Mouse (Mus musculus) megakaryocyte, embryonic 14.5 days (primary cell): ENCODE results near the gene Evi5. TPM values are rescaled to one million over a fixed set of nuclear protein-coding genes. Genes with fewer than 3 reads are reported as not detected.

Experiments used
- H3K27me3 ChIP-seq: replicated peaks from 2 replicates; pipeline ENCODE3; 2012; ENCODE audit warnings: inconsistent platforms
- H3K36me3 ChIP-seq: replicated peaks from 2 replicates; pipeline ENCODE3; 2012; ENCODE audit warnings: low read length, inconsistent platforms, mixed read lengths
- H3K4me1 ChIP-seq: 2 replicates; pipeline ENCODE4 v1.6.1; 2012; ENCODE audit warnings: inconsistent platforms
- H3K4me3 ChIP-seq: replicated peaks from 2 replicates; pipeline ENCODE3; 2012; ENCODE audit warnings: moderate library complexity, mild to moderate bottlenecking, inconsistent platforms
- H3K9me3 ChIP-seq: 2 replicates; pipeline ENCODE4 v1.6.1; 2012; ENCODE audit warnings: inconsistent platforms
- FLI1 ChIP-seq: IDR thresholded peaks from 2 replicates; pipeline ENCODE4 v1.6.1; 2012; ENCODE audit warnings: low read length, inconsistent platforms, mixed read lengths
- GATA1 ChIP-seq: IDR thresholded peaks from 3 replicates; pipeline ENCODE4 v1.6.1; 2012; ENCODE audit warnings: mixed read lengths, low read length, inconsistent platforms, borderline replicate concordance
- polyA plus RNA-seq: library from polyadenylated mRNA; stranded (reverse); fragments of >175 nt; gene quantifications from 2 replicates; pipeline ENCODE4 v1.2.3, GENCODE M21; 2012; ENCODE audit warnings: low replicate concordance; ENCODE audit not compliant: insufficient read depth

Gene Evi5
- polyA plus RNA-seq, 1 experiment = 0.20 TPM

GRCm38 (mm10) chr5:107855546-107855945 is 19.4 kb downstream of the Evi5 start:
- no peak for TF ChIP-seq GATA1
- TF ChIP-seq FLI1 = no peak
- Histone ChIP-seq H3K27me3 (no peaks in the 10 kb centered on the region), H3K9me3 (no peaks in the 10 kb centered on the region), H3K4me1 (peaks cover 6% of the 10 kb centered on the region), H3K36me3 (no peaks in the 10 kb centered on the region), H3K4me3 (no peak overlapping the region)

GRCm38 (mm10) chr5:107854556-107854955 is 20.4 kb downstream of the Evi5 start:
- Histone ChIP-seq H3K9me3 (peaks cover 7% of the 10 kb centered on the region), H3K27me3 (no peaks in the 10 kb centered on the region), H3K4me1 (peaks cover 6% of the 10 kb centered on the region), H3K4me3 (no peak overlapping the region), H3K36me3 (no peaks in the 10 kb centered on the region)
- TF ChIP-seq FLI1 (no peak), GATA1 (no peak)

- Histone ChIP-seq H3K36me3 (no peaks in the 10 kb centered on the region), H3K4me1 (peaks cover 6% of the 10 kb centered on the region), H3K27me3 (no peaks in the 10 kb centered on the region), H3K4me3 (no peak overlapping the region), H3K9me3 (peaks cover 7% of the 10 kb centered on the region)
- TF ChIP-seq FLI1 (no peak), GATA1 (no peak)
Measured at GRCm38 (mm10) chr5:107853807-107854206, 21.1 kb downstream of the Evi5 start.

- H3K4me3 ChIP-seq = no peak overlapping the region
- TF ChIP-seq GATA1 (no peak), FLI1 (no peak)
- H3K9me3 ChIP-seq = peaks cover 7% of the 10 kb centered on the region
Measured at GRCm38 (mm10) chr5:107848964-107849363, 25.9 kb downstream of the Evi5 start.

GRCm38 (mm10) chr5:107847817-107848216 is 27.1 kb downstream of the Evi5 start:
- Histone ChIP-seq H3K27me3 (peaks cover 2% of the 10 kb centered on the region), H3K4me1 (0 out of 2 replicates have a peak, but pooled peaks cover 2% of the 10 kb centered on the region), H3K36me3 (no peaks in the 10 kb centered on the region), H3K9me3 (peaks cover 7% of the 10 kb centered on the region), H3K4me3 (no peak overlapping the region)
- no peak for TF ChIP-seq FLI1
- TF ChIP-seq GATA1 = no peak

More at GRCm38 (mm10) chr5:107848964-107849363, 25.9 kb downstream of the Evi5 start:
- no peaks in the 10 kb centered on the region for H3K36me3 ChIP-seq
- peaks cover 7% of the 10 kb centered on the region for H3K4me1 ChIP-seq
- H3K27me3 ChIP-seq = peaks cover 2% of the 10 kb centered on the region

- Histone ChIP-seq H3K36me3 (no peaks in the 10 kb centered on the region), H3K27me3 (peaks cover 2% of the 10 kb centered on the region), H3K4me1 (0 out of 2 replicates have a peak, but pooled peaks cover 2% of the 10 kb centered on the region), H3K4me3 (no peak overlapping the region), H3K9me3 (peaks cover 7% of the 10 kb centered on the region)
- TF ChIP-seq GATA1 (no peak), FLI1 (no peak)
Measured at GRCm38 (mm10) chr5:107847349-107847748, 27.6 kb downstream of the Evi5 start.

GRCm38 (mm10) chr5:107840549-107841238 is 34.2 kb downstream of the Evi5 start:
- H3K9me3 ChIP-seq = no peaks in the 10 kb centered on the region
- H3K4me3 ChIP-seq = no peak overlapping the region
- peaks cover 2% of the 10 kb centered on the region for H3K27me3 ChIP-seq
- H3K36me3 ChIP-seq = no peaks in the 10 kb centered on the region
- no peak for TF ChIP-seq GATA1
- no peak for TF ChIP-seq FLI1
- H3K4me1 ChIP-seq = peaks cover 5% of the 10 kb centered on the region

GRCm38 (mm10) chr5:107838891-107839644 is 35.8 kb downstream of the Evi5 start:
- Histone ChIP-seq H3K9me3 (no peaks in the 10 kb centered on the region), H3K4me3 (no peak overlapping the region)

GRCm38 (mm10) chr5:107834287-107834686 is 40.6 kb downstream of the Evi5 start:
- Histone ChIP-seq H3K27me3 (peaks cover 3% of the 10 kb centered on the region), H3K9me3 (peaks cover 6% of the 10 kb centered on the region), H3K4me3 (no peak overlapping the region), H3K4me1 (peaks cover 5% of the 10 kb centered on the region), H3K36me3 (peaks cover 3% of the 10 kb centered on the region)
- TF ChIP-seq GATA1 (no peak), FLI1 (no peak)

More at GRCm38 (mm10) chr5:107838891-107839644, 35.8 kb downstream of the Evi5 start:
- H3K36me3 ChIP-seq = no peaks in the 10 kb centered on the region
- H3K4me1 ChIP-seq = peaks cover 5% of the 10 kb centered on the region
- no peaks in the 10 kb centered on the region for H3K27me3 ChIP-seq
- no peak for TF ChIP-seq GATA1
- TF ChIP-seq FLI1 = no peak

GRCm38 (mm10) chr5:107831351-107831750 is 43.6 kb downstream of the Evi5 start:
- H3K36me3 ChIP-seq = peaks cover 3% of the 10 kb centered on the region
- no peak for TF ChIP-seq GATA1
- TF ChIP-seq FLI1 = no peak
- no peak overlapping the region for H3K4me3 ChIP-seq
- H3K9me3 ChIP-seq = peaks cover 6% of the 10 kb centered on the region
- peaks cover 3% of the 10 kb centered on the region for H3K27me3 ChIP-seq
- H3K4me1 ChIP-seq = no peaks in the 10 kb centered on the region
